Mouse (Mus musculus): ENCODE measurements around the gene Ftcd.

Gene Ftcd

GRCm38 (mm10) chr10:76575374-76575773, at the start of gene Ftcd:
Gene Ftcd (plus strand): TSS chr10:76575648.
- no peak for DNase-seq (ENCODE audit: low read depth)

GRCm38 (mm10) chr10:76530922-76531321, 44.5 kb upstream of the Ftcd start:
- no peak for DNase-seq (ENCODE audit: low read depth)

GRCm38 (mm10) chr10:76531375-76531774, 44.1 kb upstream of the Ftcd start, which contains the start of gene Lss:
Gene Lss (plus strand): TSS chr10:76531588.
- DNase-seq (ENCODE audit: low read depth) = peak; percentile 92

GRCm38 (mm10) chr10:76531828-76532227, 43.6 kb upstream of the Ftcd start:
- DNase-seq (ENCODE audit: low read depth) = no peak

- DNase-seq (ENCODE audit: low read depth) = no peak
These were observed 39.9 kb upstream of the Ftcd start for GRCm38 (mm10) chr10:76535526-76535925.

- no peak for DNase-seq (ENCODE audit: low read depth)
These were observed 37.8 kb upstream of the Ftcd start for GRCm38 (mm10) chr10:76537619-76538018.

GRCm38 (mm10) chr10:76541336-76542085, 33.9 kb upstream of the Ftcd start:
- no peak for DNase-seq (ENCODE audit: low read depth)

- no peak for DNase-seq (ENCODE audit: low read depth)
These were observed 32.6 kb upstream of the Ftcd start for GRCm38 (mm10) chr10:76542636-76543375.

GRCm38 (mm10) chr10:76546566-76546965, 28.9 kb upstream of the Ftcd start:
- no peak for DNase-seq (ENCODE audit: low read depth)

GRCm38 (mm10) chr10:76548218-76548617, 27.2 kb upstream of the Ftcd start:
- DNase-seq (ENCODE audit: low read depth) = no peak

- no peak for DNase-seq (ENCODE audit: low read depth)
These were observed 25.0 kb upstream of the Ftcd start for GRCm38 (mm10) chr10:76550458-76550857.

GRCm38 (mm10) chr10:76551556-76551955, 23.9 kb upstream of the Ftcd start:
- DNase-seq (ENCODE audit: low read depth) = no peak

- DNase-seq (ENCODE audit: low read depth) = no peak
These were observed 21.4 kb upstream of the Ftcd start for GRCm38 (mm10) chr10:76554061-76554460.

- no peak for DNase-seq (ENCODE audit: low read depth)
These were observed 13.5 kb upstream of the Ftcd start, which contains the start of gene Spatc1l for GRCm38 (mm10) chr10:76561972-76562371. Gene Spatc1l (plus strand): TSS chr10:76562272.

GRCm38 (mm10) chr10:76569996-76570685, 5.3 kb upstream of the Ftcd start:
- DNase-seq (ENCODE audit: low read depth) = no peak

- no peak for DNase-seq (ENCODE audit: low read depth)
These were observed 4.4 kb upstream of the Ftcd start for GRCm38 (mm10) chr10:76571070-76571469.

GRCm38 (mm10) chr10:76572151-76572550, 3.3 kb upstream of the Ftcd start:
- no peak for DNase-seq (ENCODE audit: low read depth)

GRCm38 (mm10) chr10:76576920-76577319, 1.5 kb downstream of the Ftcd start:
- DNase-seq (ENCODE audit: low read depth) = no peak

- DNase-seq (ENCODE audit: low read depth) = no peak
These were observed 8.7 kb downstream of the Ftcd start for GRCm38 (mm10) chr10:76584138-76584537.

GRCm38 (mm10) chr10:76586190-76586589, 10.7 kb downstream of the Ftcd start:
- no peak for DNase-seq (ENCODE audit: low read depth)

- no peak for DNase-seq (ENCODE audit: low read depth)
These were observed 14.7 kb downstream of the Ftcd start for GRCm38 (mm10) chr10:76590197-76590596.

GRCm38 (mm10) chr10:76596338-76596737, 20.9 kb downstream of the Ftcd start:
- DNase-seq (ENCODE audit: low read depth) = no peak

- DNase-seq (ENCODE audit: low read depth) = no peak
These were observed 27.2 kb downstream of the Ftcd start for GRCm38 (mm10) chr10:76602690-76603089.
